In genomic region chr6:53288584-53289558, GRCm38 (mm10) we compare ENCODE assay signal across 8 mouse cellular contexts. TPM values are rescaled to one million over a fixed set of nuclear protein-coding genes. Genes with fewer than 3 reads are reported as not detected.
DNase-seq lines count a peak whose midpoint lies in the region; ATAC-seq lines count a peak whose summit lies in the region.

No protein-coding gene starts in this region.

- H3K27me3 ChIP-seq in liver, embryonic 11.5 days (replicated peaks; ENCODE audit: control insufficient read depth, insufficient read depth, low read length): peaks cover 75% of the 10 kb centered on the region
- H3K27me3 ChIP-seq in liver, embryonic 12.5 days (replicated peaks): peaks cover 89% of the 10 kb centered on the region
- H3K27me3 ChIP-seq in forebrain, embryonic 11.5 days (ENCODE audit: control insufficient read depth, insufficient read depth, low read length): peaks cover 15% of the 10 kb centered on the region
- peaks cover 34% of the 10 kb centered on the region for H3K27me3 ChIP-seq in hindbrain, embryonic 16.5 days (replicated peaks; ENCODE audit: control insufficient read depth, insufficient read depth, low read length)
- peaks cover 45% of the 10 kb centered on the region for H3K27me3 ChIP-seq in neural tube, embryonic 14.5 days (ENCODE audit: control insufficient read depth, insufficient read depth, low read length)

- no peak for ATAC-seq in liver, embryonic 11.5 days (replicated peaks; ENCODE audit: low FRiP score)
- no peak for ATAC-seq in liver, embryonic 12.5 days
- ATAC-seq in forebrain, embryonic 11.5 days (replicated peaks; ENCODE audit: low FRiP score): peak; percentile 38; the same call in 1 of the 2 replicates
- ATAC-seq in hindbrain, embryonic 16.5 days: no peak
- no peak for ATAC-seq in neural tube, embryonic 14.5 days (ENCODE audit: low read depth)

- 2% methylated on average over 24 of the region's 24 CpGs for WGBS in liver, embryonic 11.5 days
- 3% methylated on average over 24 of the region's 24 CpGs for WGBS in liver, embryonic 12.5 days (ENCODE audit: insufficient replicate concordance)
- WGBS in forebrain, embryonic 11.5 days: 1% methylated on average over 24 of the region's 24 CpGs
- 3% methylated on average over 24 of the region's 24 CpGs for WGBS in hindbrain, embryonic 16.5 days
- WGBS in neural tube, embryonic 14.5 days: 2% methylated on average over 24 of the region's 24 CpGs

- no peak overlapping the region for H3K9ac ChIP-seq in liver, embryonic 11.5 days (ENCODE audit: low read depth, low read length)
- no peak overlapping the region for H3K9ac ChIP-seq in liver, embryonic 12.5 days
- peak overlapping the region; percentile 72 for H3K9ac ChIP-seq in forebrain, embryonic 11.5 days (ENCODE audit: low read length)
- no peak overlapping the region for H3K9ac ChIP-seq in hindbrain, embryonic 16.5 days (ENCODE audit: low read depth, low read length)
- no peak overlapping the region for H3K9ac ChIP-seq in neural tube, embryonic 14.5 days (replicated peaks; ENCODE audit: low read depth, low read length)

- H3K4me3 ChIP-seq in liver, embryonic 11.5 days (ENCODE audit: low read depth, low read length): no peak overlapping the region
- H3K4me3 ChIP-seq in liver, embryonic 12.5 days: no peak overlapping the region
- H3K4me3 ChIP-seq in forebrain, embryonic 11.5 days (ENCODE audit: low read depth, low read length): peak overlapping the region; percentile 64
- H3K4me3 ChIP-seq in hindbrain, embryonic 16.5 days (ENCODE audit: low read length): peak overlapping the region; percentile 51
- H3K4me3 ChIP-seq in neural tube, embryonic 14.5 days (ENCODE audit: low read depth, low read length): peak overlapping the region; percentile 39

- no peaks in the 10 kb centered on the region for H3K9me3 ChIP-seq in liver, embryonic 11.5 days (ENCODE audit: control insufficient read depth, low read length)
- H3K9me3 ChIP-seq in liver, embryonic 12.5 days (replicated peaks): no peaks in the 10 kb centered on the region
- no peaks in the 10 kb centered on the region for H3K9me3 ChIP-seq in forebrain, embryonic 11.5 days (ENCODE audit: control insufficient read depth, low read length)
- no peaks in the 10 kb centered on the region for H3K9me3 ChIP-seq in hindbrain, embryonic 16.5 days (ENCODE audit: control insufficient read depth, low read length)
- no peaks in the 10 kb centered on the region for H3K9me3 ChIP-seq in neural tube, embryonic 14.5 days (ENCODE audit: control insufficient read depth, low read length)

- DNase-seq in liver, embryonic 11.5 days (ENCODE audit: low spot score): no peak
- peak; percentile 75 for DNase-seq in forebrain, embryonic 11.5 days (ENCODE audit: low spot score)
- DNase-seq in yolk sac, embryonic 10.5 days (ENCODE audit: low spot score): no peak
- DNase-seq in layer of hippocampus, postnatal 10 days (ENCODE audit: low spot score in 2 of 2): no peak
- no peak for DNase-seq in gastrocnemius, adult 8-10 months (ENCODE audit: low spot score in 2 of 2)

- no peak overlapping the region for H3K27ac ChIP-seq in liver, embryonic 11.5 days (ENCODE audit: low read depth, low read length)
- H3K27ac ChIP-seq in liver, embryonic 12.5 days: no peak overlapping the region
- H3K27ac ChIP-seq in forebrain, embryonic 11.5 days (ENCODE audit: low read depth, low read length): peak overlapping the region; percentile 31; the same call in 1 of the 2 replicates
- no peak overlapping the region for H3K27ac ChIP-seq in hindbrain, embryonic 16.5 days (ENCODE audit: low read depth, low read length)
- no peak overlapping the region for H3K27ac ChIP-seq in neural tube, embryonic 14.5 days (ENCODE audit: low read depth, low read length)

- no peaks in the 10 kb centered on the region for H3K36me3 ChIP-seq in liver, embryonic 11.5 days (ENCODE audit: control insufficient read depth, insufficient read depth, low read length)
- H3K36me3 ChIP-seq in liver, embryonic 12.5 days: no peaks in the 10 kb centered on the region
- H3K36me3 ChIP-seq in forebrain, embryonic 11.5 days (ENCODE audit: control insufficient read depth, insufficient read depth, low read length): no peaks in the 10 kb centered on the region
- H3K36me3 ChIP-seq in hindbrain, embryonic 16.5 days (ENCODE audit: control insufficient read depth, insufficient read depth, low read length): no peaks in the 10 kb centered on the region
- no peaks in the 10 kb centered on the region for H3K36me3 ChIP-seq in neural tube, embryonic 14.5 days (ENCODE audit: control insufficient read depth, insufficient read depth, low read length)

- peak overlapping the region; percentile 95 for H3K4me2 ChIP-seq in liver, embryonic 11.5 days
- no peak overlapping the region for H3K4me2 ChIP-seq in liver, embryonic 12.5 days
- peak overlapping the region; percentile 88 for H3K4me2 ChIP-seq in forebrain, embryonic 11.5 days (ENCODE audit: low read depth, low read length, severe bottlenecking)
- H3K4me2 ChIP-seq in hindbrain, embryonic 16.5 days (ENCODE audit: low read length): peak overlapping the region; percentile 99
- H3K4me2 ChIP-seq in neural tube, embryonic 14.5 days (ENCODE audit: low read depth, low read length): peak overlapping the region; percentile 69

- 0 out of 2 replicates have a peak, but pooled peaks cover 6% of the 10 kb centered on the region for H3K4me1 ChIP-seq in liver, embryonic 11.5 days (replicated peaks; ENCODE audit: control insufficient read depth, insufficient read depth, low read length)
- peaks cover 19% of the 10 kb centered on the region; the same call in 1 of the 2 replicates for H3K4me1 ChIP-seq in liver, embryonic 12.5 days
- H3K4me1 ChIP-seq in forebrain, embryonic 11.5 days (replicated peaks; ENCODE audit: control insufficient read depth, insufficient read depth, low read length): 0 out of 2 replicates have a peak, but pooled peaks cover 4% of the 10 kb centered on the region
- peaks cover 14% of the 10 kb centered on the region for H3K4me1 ChIP-seq in hindbrain, embryonic 16.5 days (ENCODE audit: control insufficient read depth, insufficient read depth, low read depth, low read length)
- peaks cover 21% of the 10 kb centered on the region for H3K4me1 ChIP-seq in neural tube, embryonic 14.5 days (ENCODE audit: control insufficient read depth, insufficient read depth, low read length)

RNA-seq across cellular contexts. Expression of gene Creb5, which starts 1.8 kb away (rescaled TPM):
- polyA plus RNA-seq in liver, embryonic 11.5 days (2014; fragmentation: Nextera tagmentation; extraction: Ambion mirVana): 1.9 and 2.3 TPM in 2 replicates
- 0.33 and 0.36 TPM in 2 replicates for polyA plus RNA-seq in liver, embryonic 12.5 days (2016; fragmentation: Nextera tagmentation; extraction: Ambion mirVana)
- polyA plus RNA-seq in forebrain, embryonic 11.5 days (2014; fragmentation: Nextera tagmentation; extraction: Ambion mirVana): 36.2 and 39.0 TPM in 2 replicates
- polyA plus RNA-seq in hindbrain, embryonic 16.5 days (2015; fragmentation: Nextera tagmentation; extraction: Ambion mirVana): 3.2 and 4.6 TPM in 2 replicates
- 7.7 and 10.0 TPM in 2 replicates for polyA plus RNA-seq in neural tube, embryonic 14.5 days (2014; fragmentation: Nextera tagmentation; extraction: Ambion mirVana)
- 1 to 10 TPM; 3.0 to 3.6 TPM for total RNA-seq in layer of hippocampus, postnatal 10 days (2021)
- 1 to 10 TPM; 3.0 to 3.6 (median 3.4) TPM for total RNA-seq in gastrocnemius, adult 8-10 months (2022)

Comparison
In these comparisons a context has a peak if more than half of its experiments do, and no peak if none do; other contexts are left out.
1. H3K4me3 ChIP-seq: peak in forebrain, embryonic 11.5 days (single experiment), hindbrain, embryonic 16.5 days (single experiment) and neural tube, embryonic 14.5 days (single experiment); none in liver, embryonic 11.5 days (single experiment) and liver, embryonic 12.5 days (single experiment).